Mouse (Mus musculus): Measurements from ENCODE around the gene Hist1h2ab. TPM values are rescaled to one million over a fixed set of nuclear protein-coding genes. Genes with fewer than 3 reads are reported as not detected.

Hist1h2ab gene
- total and polyA plus RNA-seq, 3 experiments, result 8.0 to 2,219 TPM; not detected in 1

DNA sequence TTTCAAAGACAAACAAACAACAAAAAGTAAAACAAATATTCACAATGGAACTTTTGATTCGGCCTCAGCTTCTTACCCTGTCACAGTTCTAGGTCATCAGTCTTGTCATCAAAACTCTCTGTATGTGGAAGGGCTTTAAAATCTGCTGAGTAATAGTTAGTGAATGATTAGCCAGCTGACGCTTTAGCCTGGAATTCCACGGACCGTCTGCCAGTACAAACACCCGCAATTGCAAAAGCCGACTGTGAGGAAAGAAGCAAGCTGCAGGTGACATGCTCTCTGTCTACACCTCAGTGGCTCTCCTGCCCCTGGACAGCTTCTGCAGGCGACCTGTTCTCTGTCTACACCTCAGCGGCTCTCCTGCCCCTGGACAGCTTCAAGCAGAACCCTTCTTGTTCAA lies 20.4 kb upstream of the Hist1h2ab start:
- Histone ChIP-seq H3K27me3 (ENCODE audit: control insufficient read depth in 1 of 2, insufficient read depth in 2 of 2, low read length in 2 of 2) (no peaks in the 10 kb centered on the region), H3K4me1 (ENCODE audit: control insufficient read depth in 1 of 2, insufficient read depth in 2 of 2, low read length in 2 of 2) (peaks cover 0 to 5% of the 10 kb centered on the region in 2 experiments; a peak in 2 of 4 replicates), H3K27ac (ENCODE audit: control insufficient read depth, low read depth, low read length) (no peak overlapping the region), H3K79me2 (ENCODE audit: control insufficient read depth, insufficient read depth, low read length, poor library complexity) (no peaks in the 10 kb centered on the region), H3K9me3 (replicated peaks; ENCODE audit: insufficient read depth, low read length) (no peaks in the 10 kb centered on the region), H3K4me3 (ENCODE audit: control insufficient read depth in 1 of 2, insufficient read depth in 1 of 2, low read depth in 2 of 2, low read length in 2 of 2) (no peak overlapping the region), H3K36me3 (ENCODE audit: control insufficient read depth in 1 of 2, insufficient read depth in 2 of 2, low read length in 2 of 2) (peaks cover 0 to 2% of the 10 kb centered on the region in 2 experiments; a peak in 2 of 4 replicates), H3K9ac (ENCODE audit: control insufficient read depth, low read depth, low read length, poor library complexity, severe bottlenecking) (no peak overlapping the region)
- TF ChIP-seq NRF1 (IDR thresholded peaks at IDR 0.05; ENCODE audit: insufficient read depth, low read depth, low read length, poor library complexity, severe bottlenecking) (no peak), GATA1 (IDR thresholded peaks at IDR 0.05; ENCODE audit: low read depth, low read length) (no peak), ELF1 (IDR thresholded peaks at IDR 0.05; ENCODE audit: low read depth, low read length) (no peak), NELFE (IDR thresholded peaks at IDR 0.05; ENCODE audit: low read depth, low read length) (no peak), UBTF (IDR thresholded peaks at IDR 0.05; ENCODE audit: borderline replicate concordance, insufficient read depth, low read depth, low read length) (no peak), MAZ (IDR thresholded peaks at IDR 0.05; ENCODE audit: low read depth, low read length) (no peak), MEF2A (IDR thresholded peaks at IDR 0.05; ENCODE audit: extremely low read depth, insufficient replicate concordance, low read depth, low read length, poor library complexity, severe bottlenecking) (no peak), ETS1 (IDR thresholded peaks at IDR 0.05; ENCODE audit: low read depth, low read length) (no peak), ZNF384 (IDR thresholded peaks at IDR 0.05; ENCODE audit: low read depth, low read length) (no peak), TAL1 (IDR thresholded peaks at IDR 0.05; ENCODE audit: low read length) (no peak), POLR2AphosphoS2 (IDR thresholded peaks at IDR 0.05; ENCODE audit: low read length) (no peak), MAFK (IDR thresholded peaks at IDR 0.05; ENCODE audit: borderline replicate concordance, low read depth, low read length) (no peak), GABPA (IDR thresholded peaks at IDR 0.05; ENCODE audit: low read depth, low read length) (no peak), USF2 (IDR thresholded peaks at IDR 0.05; ENCODE audit: borderline replicate concordance in 1 of 2, insufficient read depth in 1 of 2, low read depth in 1 of 2, low read length in 2 of 2) (no peak)
- DNase-seq (ENCODE audit: low read depth, low spot score), result no peak

DNA sequence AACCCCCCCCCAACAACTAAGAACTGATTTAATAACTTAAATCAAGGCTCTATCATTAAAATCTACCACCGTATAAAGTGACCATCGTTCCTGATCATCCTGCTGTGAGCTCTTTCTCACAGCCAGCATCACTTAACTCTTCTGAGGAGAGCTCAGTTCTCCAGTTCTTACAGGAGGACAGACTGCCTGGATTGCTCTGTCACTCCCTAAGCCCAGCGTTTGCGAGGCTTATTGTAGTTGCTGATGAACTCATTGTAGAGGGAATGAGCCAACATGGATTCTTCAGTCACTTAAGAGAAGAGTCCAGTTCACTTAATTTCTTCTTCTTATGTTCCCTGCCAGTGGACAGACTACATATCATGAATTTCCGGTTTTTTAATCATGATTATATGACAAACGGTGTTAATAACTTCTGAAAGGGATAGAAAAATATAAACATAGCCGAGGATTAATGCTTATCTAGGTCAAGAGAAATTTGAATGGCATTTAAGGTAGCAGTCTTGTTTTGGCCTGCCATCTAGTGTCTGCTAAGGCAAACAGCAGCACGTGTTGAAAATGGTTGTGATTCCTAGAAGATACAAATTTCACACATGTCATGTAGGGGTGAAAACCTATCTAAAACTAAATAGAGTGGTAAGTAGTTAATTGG lies 18.6 kb upstream of the Hist1h2ab start:
- no peak overlapping the region for H3K4me3 ChIP-seq (ENCODE audit: control insufficient read depth in 1 of 2, insufficient read depth in 1 of 2, low read depth in 2 of 2, low read length in 2 of 2)
- H3K27me3 ChIP-seq (ENCODE audit: control insufficient read depth in 1 of 2, insufficient read depth in 2 of 2, low read length in 2 of 2), result no peaks in the 10 kb centered on the region
- H3K9ac ChIP-seq (ENCODE audit: control insufficient read depth, low read depth, low read length, poor library complexity, severe bottlenecking), result no peak overlapping the region
- peak; percentile 84 for DNase-seq (ENCODE audit: low read depth, low spot score)
- H3K27ac ChIP-seq (ENCODE audit: control insufficient read depth, low read depth, low read length), result no peak overlapping the region
- 0 out of 4 replicates have a peak, but pooled peaks cover 0 to 3% of the 10 kb centered on the region in 2 experiments for H3K4me1 ChIP-seq (ENCODE audit: control insufficient read depth in 1 of 2, insufficient read depth in 2 of 2, low read length in 2 of 2)
- no peaks in the 10 kb centered on the region for H3K9me3 ChIP-seq (replicated peaks; ENCODE audit: insufficient read depth, low read length)
- no peaks in the 10 kb centered on the region for H3K79me2 ChIP-seq (ENCODE audit: control insufficient read depth, insufficient read depth, low read length, poor library complexity)
- H3K36me3 ChIP-seq (ENCODE audit: control insufficient read depth in 1 of 2, insufficient read depth in 2 of 2, low read length in 2 of 2), result peaks cover 0 to 2% of the 10 kb centered on the region in 2 experiments; a peak in 2 of 4 replicates
- TF ChIP-seq ZMIZ1 (IDR thresholded peaks at IDR 0.05; ENCODE audit: low read depth, low read length) (no peak), MYC (IDR thresholded peaks at IDR 0.05; ENCODE audit: low read depth, low read length) (peak; percentile 97), MYB (IDR thresholded peaks at IDR 0.05; ENCODE audit: low read depth, low read length) (no peak), POLR2A (IDR thresholded peaks at IDR 0.05; ENCODE audit: control insufficient read depth in 1 of 2, insufficient read depth in 1 of 2, low read depth in 1 of 2, low read length in 2 of 2, poor library complexity in 1 of 2) (no peak), ELF1 (IDR thresholded peaks at IDR 0.05; ENCODE audit: low read depth, low read length) (no peak), POLR2AphosphoS5 (IDR thresholded peaks at IDR 0.05; ENCODE audit: borderline replicate concordance, low read depth, low read length) (no peak), MEF2A (IDR thresholded peaks at IDR 0.05; ENCODE audit: extremely low read depth, insufficient replicate concordance, low read depth, low read length, poor library complexity, severe bottlenecking) (no peak), USF1 (IDR thresholded peaks at IDR 0.05; ENCODE audit: low read depth, low read length) (peak; percentile 64), ETS1 (IDR thresholded peaks at IDR 0.05; ENCODE audit: low read depth, low read length) (no peak), HCFC1 (IDR thresholded peaks at IDR 0.05; ENCODE audit: low read depth, low read length) (peak; percentile 38; the same call in 1 of the 2 replicates), SMC3 (IDR thresholded peaks at IDR 0.05; ENCODE audit: low read depth, low read length) (peak; percentile 99), NRF1 (IDR thresholded peaks at IDR 0.05; ENCODE audit: insufficient read depth, low read depth, low read length, poor library complexity, severe bottlenecking) (no peak), TBP (IDR thresholded peaks at IDR 0.05; ENCODE audit: low read depth, low read length) (no peak), UBTF (IDR thresholded peaks at IDR 0.05; ENCODE audit: borderline replicate concordance, insufficient read depth, low read depth, low read length) (no peak), MAX (IDR thresholded peaks at IDR 0.05; ENCODE audit: low read length) (peak; percentile 94), JUND (IDR thresholded peaks at IDR 0.05; ENCODE audit: low read depth, low read length) (no peak), MAFK (IDR thresholded peaks at IDR 0.05; ENCODE audit: borderline replicate concordance, low read depth, low read length) (no peak), NELFE (IDR thresholded peaks at IDR 0.05; ENCODE audit: low read depth, low read length) (no peak), MXI1 (IDR thresholded peaks at IDR 0.05; ENCODE audit: low read depth, low read length) (peak; percentile 8; the same call in 1 of the 2 replicates), E2F4 (IDR thresholded peaks at IDR 0.05; ENCODE audit: borderline replicate concordance, low read depth, low read length) (no peak), USF2 (IDR thresholded peaks at IDR 0.05; ENCODE audit: borderline replicate concordance in 1 of 2, insufficient read depth in 1 of 2, low read depth in 1 of 2, low read length in 2 of 2) (no peak), ZNF384 (IDR thresholded peaks at IDR 0.05; ENCODE audit: low read depth, low read length) (no peak)

All from MEL (cell line).